Comparison of ENCODE assay signal across 21 mouse cellular contexts in genomic region chr12:85570158-85570540, GRCm38 (mm10). TPM values are rescaled to one million over a fixed set of nuclear protein-coding genes. Genes with fewer than 3 reads are reported as not detected.
DNase-seq lines count a peak whose midpoint lies in the region; ATAC-seq and TF ChIP-seq lines count a peak whose summit lies in the region.
"Had no signal": no experiment of that assay in that cellular context is flagged by ENCODE, and none has a peak within 500 bp of the region (broad histone marks: within the 10 kb centered on the region; RNA-seq: fewer than 3 reads in every experiment).

No protein-coding gene starts in this region.

- peak overlapping the region; percentile 48; the same call in 1 of the 2 replicates for H3K27ac ChIP-seq in embryonic fibroblast, embryonic 13.5 days (ENCODE audit: insufficient read depth, low read length)
- peak overlapping the region; percentile 67; the same call in 1 of the 2 replicates for H3K27ac ChIP-seq in stomach, embryonic 15.5 days
- no peak overlapping the region for H3K27ac ChIP-seq in cerebellum, adult 2 months (ENCODE audit: insufficient read depth, low read length)
- no peak overlapping the region for H3K27ac ChIP-seq in midbrain, embryonic 14.5 days (replicated peaks; ENCODE audit: low read depth, low read length)
- H3K27ac ChIP-seq: forebrain, embryonic 10.5 days; heart, embryonic 15.5 days; hindbrain, embryonic 10.5 days; kidney, postnatal 0 days; limb, embryonic 10.5 days; midbrain, embryonic 15.5 days; neural tube, embryonic 15.5 days had no signal

- ATAC-seq in stomach, embryonic 15.5 days (ENCODE audit: insufficient read depth, low FRiP score, low read depth): no peak
- ATAC-seq in midbrain, embryonic 14.5 days (ENCODE audit: low FRiP score, low TSS enrichment): no peak
- ATAC-seq: forebrain, embryonic 16.5 days; midbrain, embryonic 15.5 days had no signal

- WGBS in lung, adult 2 months: 52% methylated on average over 1 of the region's 1 CpGs
- 81% methylated on average over 1 of the region's 1 CpGs for whole genome bisulfite sequencing in stomach, embryonic 15.5 days
- WGBS in cerebellum, adult 2 months: 63% methylated on average over 1 of the region's 1 CpGs
- 88% methylated on average over 1 of the region's 1 CpGs for WGBS in midbrain, embryonic 14.5 days

- no peak overlapping the region for H3K4me3 ChIP-seq in lung, adult 2 months (replicated peaks; ENCODE audit: extremely low read depth, low read depth, low read length)
- no peak overlapping the region for H3K4me3 ChIP-seq in embryonic fibroblast, embryonic 13.5 days (ENCODE audit: insufficient read depth, low read length)
- no peak overlapping the region for H3K4me3 ChIP-seq in stomach, embryonic 15.5 days (replicated peaks)
- H3K4me3 ChIP-seq in cerebellum, adult 2 months (replicated peaks; ENCODE audit: insufficient read depth, low read depth, low read length): no peak overlapping the region
- H3K4me3 ChIP-seq in midbrain, embryonic 14.5 days (replicated peaks; ENCODE audit: low read depth, low read length): no peak overlapping the region
- H3K4me3 ChIP-seq: forebrain, embryonic 10.5 days; heart, embryonic 15.5 days; hindbrain, embryonic 10.5 days; limb, embryonic 10.5 days; midbrain, embryonic 15.5 days; neural tube, embryonic 15.5 days had no signal

- H3K36me3 ChIP-seq in stomach, embryonic 15.5 days: no peaks in the 10 kb centered on the region
- H3K36me3 ChIP-seq in midbrain, embryonic 14.5 days (ENCODE audit: control insufficient read depth, insufficient read depth, low read length): no peaks in the 10 kb centered on the region
- H3K36me3 ChIP-seq: forebrain, embryonic 10.5 days; heart, embryonic 15.5 days; hindbrain, embryonic 10.5 days; limb, embryonic 10.5 days; midbrain, embryonic 15.5 days; neural tube, embryonic 15.5 days had no signal

- H3K27me3 ChIP-seq in stomach, embryonic 15.5 days (replicated peaks): no peaks in the 10 kb centered on the region
- H3K27me3 ChIP-seq in cerebellum, adult 2 months (ENCODE audit: control insufficient read depth, insufficient read depth, low read length): no peaks in the 10 kb centered on the region
- no peaks in the 10 kb centered on the region for H3K27me3 ChIP-seq in midbrain, embryonic 14.5 days (ENCODE audit: control insufficient read depth, insufficient read depth, low read length)
- H3K27me3 ChIP-seq: heart, embryonic 15.5 days; midbrain, embryonic 15.5 days; neural tube, embryonic 15.5 days had no signal

- H3K4me2 ChIP-seq in stomach, embryonic 15.5 days: no peak overlapping the region
- H3K4me2 ChIP-seq in midbrain, embryonic 14.5 days (ENCODE audit: low read length): no peak overlapping the region
- H3K4me2 ChIP-seq: heart, embryonic 15.5 days; midbrain, embryonic 15.5 days; neural tube, embryonic 15.5 days had no signal

- peaks cover 2% of the 10 kb centered on the region; the same call in 1 of the 2 replicates for H3K4me1 ChIP-seq in lung, adult 2 months (ENCODE audit: control insufficient read depth, insufficient read depth, low read length)
- peaks cover 21% of the 10 kb centered on the region for H3K4me1 ChIP-seq in embryonic fibroblast, embryonic 13.5 days (ENCODE audit: control insufficient read depth, insufficient read depth, low read length)
- H3K4me1 ChIP-seq in stomach, embryonic 15.5 days: peaks cover 6% of the 10 kb centered on the region; the same call in 1 of the 2 replicates
- H3K4me1 ChIP-seq in cerebellum, adult 2 months (ENCODE audit: control insufficient read depth, insufficient read depth, low read length): no peaks in the 10 kb centered on the region
- H3K4me1 ChIP-seq in midbrain, embryonic 14.5 days (ENCODE audit: control insufficient read depth, insufficient read depth, low read length): 0 out of 2 replicates have a peak, but pooled peaks cover 4% of the 10 kb centered on the region

- DNase-seq in lung, adult 2 months: peak; percentile 18
- DNase-seq in lung, postnatal 25 days (ENCODE audit: low spot score): no peak
- peak; percentile 40 for DNase-seq in NIH3T3 (ENCODE audit: low read depth)
- DNase-seq in cerebellum, adult 2 months: no peak
- no peak for DNase-seq in midbrain, embryonic 14.5 days
- no peak for DNase-seq in spleen, postnatal 10 days (ENCODE audit: low spot score in 2 of 2)
- DNase-seq: cerebellum, adult 8-10 months; cerebellum, postnatal 36 days; kidney, adult 2 months; liver; thymus, postnatal 14 days had no signal

- no peak for TF ChIP-seq CTCF in lung, adult 2 months (IDR thresholded peaks at IDR 0.05; ENCODE audit: insufficient read depth, low read length)
- no peak for TF ChIP-seq CTCF in embryonic fibroblast, embryonic 13.5 days (IDR thresholded peaks at IDR 0.05; ENCODE audit: borderline replicate concordance, insufficient read depth, low read length)
- no peak for TF ChIP-seq CTCF in cerebellum, adult 2 months (IDR thresholded peaks at IDR 0.05; ENCODE audit: borderline replicate concordance, insufficient read depth, low read depth, low read length)

- TF ChIP-seq POLR2A in lung, adult 2 months (IDR thresholded peaks at IDR 0.05; ENCODE audit: borderline replicate concordance, extremely low read depth, low read depth, low read length): no peak
- no peak for TF ChIP-seq POLR2A in embryonic fibroblast, embryonic 13.5 days (IDR thresholded peaks at IDR 0.05; ENCODE audit: low read depth, low read length)
- no peak for TF ChIP-seq POLR2A in cerebellum, adult 2 months (IDR thresholded peaks at IDR 0.05; ENCODE audit: borderline replicate concordance, insufficient read depth, low read length)

- H3K9me3 ChIP-seq in stomach, embryonic 15.5 days: no peaks in the 10 kb centered on the region
- no peaks in the 10 kb centered on the region for H3K9me3 ChIP-seq in midbrain, embryonic 14.5 days (ENCODE audit: control insufficient read depth, low read length)
- H3K9me3 ChIP-seq: forebrain, embryonic 10.5 days; heart, embryonic 15.5 days; hindbrain, embryonic 10.5 days; limb, embryonic 10.5 days; midbrain, embryonic 15.5 days; neural tube, embryonic 15.5 days had no signal

- H3K9ac ChIP-seq in stomach, embryonic 15.5 days: no peak overlapping the region
- no peak overlapping the region for H3K9ac ChIP-seq in midbrain, embryonic 14.5 days (replicated peaks; ENCODE audit: low read length)
- H3K9ac ChIP-seq: heart, embryonic 15.5 days; midbrain, embryonic 15.5 days; neural tube, embryonic 15.5 days had no signal

RNA-seq across cellular contexts. Expression of gene Jdp2, which starts 28.7 kb away (rescaled TPM):
- 21.6 and 30.9 TPM in 2 replicates for polyA plus RNA-seq in lung, adult 2 months (2012; rRNA removed)
- 63.9 and 73.7 TPM in 2 replicates for polyA plus RNA-seq in embryonic fibroblast, embryonic 13.5 days (2011; ENCODE audit: insufficient read length, low read depth, missing spikeins)
- polyA plus RNA-seq in stomach, embryonic 15.5 days (2015; fragmentation: Nextera tagmentation; extraction: Ambion mirVana): 0.81 and 0.89 TPM in 2 replicates
- 27.5 and 28.7 TPM in 2 replicates for polyA plus RNA-seq in cerebellum, adult 2 months (2012; rRNA removed)
- polyA plus RNA-seq in midbrain, embryonic 14.5 days (2014; fragmentation: Nextera tagmentation; extraction: Ambion mirVana): 0.68 and 1.1 TPM in 2 replicates
- polyA plus RNA-seq: limb, embryonic 10.5 days had no signal

Comparison
In these comparisons a context has a peak if more than half of its experiments do, and no peak if none do; other contexts are left out.
1. DNase-seq: peak in lung, adult 2 months (single experiment) and NIH3T3 (single experiment); none in lung, postnatal 25 days (single experiment), cerebellum, adult 2 months (0 of 2), midbrain, embryonic 14.5 days (single experiment) and spleen, postnatal 10 days (0 of 2).
2. H3K27ac ChIP-seq: peak in embryonic fibroblast, embryonic 13.5 days (single experiment) and stomach, embryonic 15.5 days (single experiment); none in cerebellum, adult 2 months (single experiment) and midbrain, embryonic 14.5 days (single experiment).
3. RNA of gene Jdp2, which starts 28.7 kb away (polyA plus RNA-seq): 63.9 to 73.7 TPM in embryonic fibroblast, embryonic 13.5 days, 27.5 to 28.7 TPM in cerebellum, adult 2 months and 21.6 to 30.9 TPM in lung, adult 2 months; 0.81 to 0.89 TPM in stomach, embryonic 15.5 days and 0.68 to 1.1 TPM in midbrain, embryonic 14.5 days; every median in the first group is over 10 times any median in the second.